Mouse (Mus musculus) urinary bladder, postnatal 10 days (tissue): ENCODE measurements around the gene Thsd4.

Experiments used
- DNase-seq: peaks from one replicate; pipeline ENCODE4 v3.0.0; 2022; ENCODE audit warnings: low spot score

Gene Thsd4

DNA sequence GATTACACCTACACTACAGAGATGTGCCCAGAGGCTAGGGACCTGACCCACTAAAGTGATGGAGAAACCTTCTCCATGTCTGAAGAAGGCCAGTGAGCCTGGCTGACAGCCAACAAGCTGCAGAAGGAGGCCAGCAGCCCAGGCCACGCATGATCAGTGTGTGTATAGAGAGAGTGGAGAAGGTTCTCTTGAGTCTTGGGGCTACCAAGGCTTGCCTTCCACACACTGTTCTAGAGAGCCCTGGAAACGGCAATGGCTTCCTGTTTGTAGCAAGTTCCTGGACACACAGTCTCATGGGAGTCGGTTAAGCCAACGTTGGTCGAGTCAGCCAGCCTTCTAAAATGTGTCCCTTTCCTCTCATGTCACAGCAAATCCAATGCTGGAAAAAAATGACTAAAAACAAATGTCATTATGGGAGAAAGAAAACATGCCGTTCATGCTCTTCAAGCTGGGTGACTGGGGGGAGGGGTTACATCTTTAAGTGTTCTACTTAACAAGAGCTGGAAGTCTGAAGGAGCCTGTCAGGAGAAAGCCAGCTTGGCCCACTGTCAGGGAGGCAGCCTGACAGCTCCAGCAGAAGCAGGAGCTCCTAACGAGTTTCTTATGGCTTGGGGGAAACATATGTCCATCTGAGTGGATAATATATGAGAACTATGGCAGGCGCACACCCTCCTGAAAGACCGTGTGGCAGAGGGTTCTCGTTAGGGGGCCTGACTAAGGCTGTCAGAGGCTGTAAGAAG is 257.1 kb downstream of the Thsd4 start:
- no peak for DNase-seq

DNA sequence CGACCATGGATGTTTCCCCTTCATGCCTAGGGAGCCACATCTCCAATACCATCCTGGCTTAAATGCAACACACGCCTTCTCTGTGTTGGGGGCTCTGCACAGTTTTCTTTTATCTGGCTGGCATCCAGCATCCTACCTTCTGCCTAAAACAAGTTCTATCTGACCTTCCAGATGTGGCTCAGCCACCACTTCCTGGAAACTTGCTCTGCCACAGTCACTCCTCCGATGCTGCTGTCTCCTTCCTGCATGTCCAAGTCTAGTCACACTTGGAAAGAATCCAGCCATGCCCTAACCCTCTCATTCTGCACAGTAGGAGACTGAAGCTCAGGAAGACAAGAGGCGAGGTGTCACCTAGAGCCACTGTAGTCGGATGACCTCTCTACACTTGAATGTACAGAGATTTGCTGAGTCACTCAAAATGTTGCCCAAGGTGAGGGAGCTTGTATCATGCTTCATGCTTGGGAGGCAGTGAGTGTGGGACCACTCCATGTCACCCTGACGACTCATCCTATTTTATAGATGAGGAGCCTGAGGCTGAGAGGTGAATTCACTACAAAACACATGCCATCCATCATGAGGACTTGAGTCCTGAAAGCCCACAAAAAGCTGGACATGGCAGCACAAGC is 259.2 kb downstream of the Thsd4 start:
- DNase-seq: no peak

GRCm38 (mm10) chr9:60259626-60260025 is 262.2 kb downstream of the Thsd4 start:
- no peak for DNase-seq

- DNase-seq: no peak
Measured at GRCm38 (mm10) chr9:60251765-60252164, 270.1 kb downstream of the Thsd4 start.

DNA sequence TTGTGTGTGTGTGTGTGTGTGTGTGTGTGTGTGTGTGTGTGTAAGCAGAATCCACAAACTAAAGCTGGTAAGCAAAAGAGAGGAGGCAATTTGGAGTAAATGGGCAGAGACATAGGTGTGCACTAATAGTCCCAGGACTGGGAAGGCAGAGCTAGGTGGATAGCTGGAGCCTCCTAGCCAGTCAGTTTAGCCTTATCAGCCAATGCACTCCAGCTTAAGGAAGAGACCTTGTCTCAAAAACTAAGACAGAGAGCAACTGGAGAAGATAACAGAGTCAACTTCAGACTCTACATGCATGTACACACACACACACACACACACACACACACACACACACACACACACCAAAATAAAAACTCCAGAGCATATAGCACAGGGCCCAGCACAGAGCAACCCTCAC is 271.4 kb downstream of the Thsd4 start:
- no peak for DNase-seq

DNA sequence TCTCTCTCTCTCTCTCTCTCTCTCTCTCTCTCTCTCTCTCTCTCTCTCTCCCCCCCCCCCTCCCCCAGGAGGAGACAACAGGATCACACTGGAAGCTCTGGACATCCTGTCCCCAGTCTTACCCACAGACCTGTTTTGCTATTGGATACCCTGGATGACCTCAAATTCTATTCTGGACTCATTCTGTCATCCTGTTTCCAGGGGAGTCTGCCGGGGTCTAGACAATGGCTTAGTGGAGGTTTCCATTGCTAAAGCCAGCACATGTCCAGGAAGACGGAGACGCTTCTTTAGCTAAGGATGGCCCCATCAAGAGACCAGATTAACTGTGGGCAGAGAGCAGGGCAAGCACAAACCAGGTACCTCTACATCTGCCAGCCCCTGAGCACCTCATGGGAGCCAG is 273.8 kb downstream of the Thsd4 start:
- DNase-seq: no peak

DNA sequence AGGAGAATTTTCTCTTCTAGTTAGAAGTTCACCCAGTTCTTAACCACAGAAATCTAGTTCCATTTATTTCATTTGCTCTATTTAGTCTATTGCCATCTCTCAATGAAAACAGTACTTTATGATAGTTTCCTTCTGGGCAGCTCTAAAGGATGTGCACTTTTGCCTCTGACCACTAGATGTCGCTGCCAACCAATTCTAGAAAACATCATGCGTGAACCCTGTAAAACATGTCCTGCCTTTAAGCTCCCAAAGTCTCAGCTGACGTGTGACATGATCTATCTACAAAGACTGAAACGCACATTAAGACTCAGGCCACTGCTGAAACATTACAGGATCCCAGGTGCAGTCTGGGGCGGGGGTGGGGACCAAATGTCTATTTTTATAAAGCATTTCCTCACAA is 276.9 kb downstream of the Thsd4 start:
- DNase-seq: no peak

GRCm38 (mm10) chr9:60243503-60243902 is 278.3 kb downstream of the Thsd4 start:
- DNase-seq: no peak

- DNase-seq: no peak
Measured at GRCm38 (mm10) chr9:60237667-60238066, 284.2 kb downstream of the Thsd4 start.

DNA sequence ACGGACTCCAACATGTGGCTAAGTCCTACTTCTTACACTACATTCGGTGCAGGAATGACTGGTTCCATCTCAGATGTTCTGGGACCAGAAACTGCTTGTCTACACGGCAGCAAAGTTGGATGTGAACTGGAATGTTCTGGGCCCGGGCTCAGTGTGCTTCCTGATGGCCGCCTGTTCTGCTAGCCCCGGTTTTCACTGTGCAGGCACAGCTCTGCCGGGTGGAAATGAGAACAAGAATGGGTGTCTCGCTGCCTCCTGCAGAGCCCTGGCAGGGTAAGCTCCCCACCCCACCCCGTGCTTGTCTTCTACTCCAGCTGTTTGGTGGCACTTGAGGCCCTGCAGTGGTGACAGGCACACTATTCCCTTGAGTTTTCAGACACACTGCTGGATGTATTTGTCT is 285.7 kb downstream of the Thsd4 start:
- DNase-seq: no peak

GRCm38 (mm10) chr9:60234233-60235115 is 287.4 kb downstream of the Thsd4 start:
- no peak for DNase-seq

DNA sequence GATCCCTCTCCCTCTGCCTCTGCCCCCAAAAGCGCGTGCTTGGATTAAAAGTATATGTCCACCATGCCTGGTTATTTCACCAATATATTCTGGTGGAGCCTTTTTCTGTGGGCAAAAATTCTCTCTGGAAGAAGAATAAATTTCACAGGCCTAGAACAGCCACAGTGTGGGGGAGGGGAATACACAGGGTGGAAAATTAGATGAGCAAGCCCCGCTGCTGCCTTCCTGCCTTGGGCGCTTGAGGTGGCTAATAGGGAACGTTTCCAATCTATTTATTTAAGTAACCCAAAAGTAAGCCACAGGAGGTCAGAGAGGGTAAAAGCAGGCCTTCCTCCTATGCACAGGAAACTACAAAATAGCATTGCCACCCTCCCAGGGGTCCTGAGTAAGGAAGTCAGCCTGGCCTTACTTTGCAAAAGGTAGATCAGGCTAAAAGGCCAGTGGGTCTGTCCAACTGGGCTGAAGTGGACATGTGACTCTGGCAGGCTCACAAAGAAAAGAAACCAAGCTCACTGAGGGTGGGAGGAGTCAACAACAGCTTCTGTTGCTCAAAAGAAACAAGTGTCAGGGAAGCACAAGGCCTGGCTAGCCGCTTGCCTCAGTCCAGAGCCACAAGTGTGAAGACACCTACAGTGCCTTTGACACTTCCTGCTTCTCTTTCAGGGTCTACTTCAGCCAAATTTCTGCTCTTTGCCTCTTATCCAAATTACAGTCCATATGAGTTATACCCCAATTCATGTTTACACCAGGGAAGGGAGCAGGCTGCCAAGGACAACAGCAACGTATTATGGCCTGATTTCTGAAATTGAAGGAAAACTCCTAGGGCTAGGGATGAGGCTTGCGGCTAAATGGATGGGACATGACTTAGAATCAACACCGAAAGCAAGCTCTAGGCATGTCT is 289.6 kb downstream of the Thsd4 start:
- DNase-seq: no peak

DNA sequence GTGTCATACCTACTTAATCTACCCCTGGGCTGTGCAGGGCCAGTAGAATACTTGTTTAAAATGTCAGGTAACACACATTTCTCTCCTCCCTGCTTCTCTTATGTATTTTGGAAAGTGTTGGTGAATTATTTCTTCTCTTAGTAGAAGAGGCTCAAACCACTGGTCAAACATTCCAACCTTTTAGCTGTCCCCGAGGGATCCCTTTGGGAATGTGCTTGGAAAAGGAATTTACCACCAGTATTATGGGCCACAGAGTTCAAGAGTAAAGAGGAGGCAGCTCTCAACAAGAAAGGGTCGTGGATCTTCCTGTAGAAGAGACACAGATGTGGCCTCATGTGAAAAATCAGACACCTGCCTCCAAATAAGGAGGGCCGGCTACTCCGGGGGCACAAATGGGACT is 292.4 kb downstream of the Thsd4 start:
- DNase-seq: no peak

DNA sequence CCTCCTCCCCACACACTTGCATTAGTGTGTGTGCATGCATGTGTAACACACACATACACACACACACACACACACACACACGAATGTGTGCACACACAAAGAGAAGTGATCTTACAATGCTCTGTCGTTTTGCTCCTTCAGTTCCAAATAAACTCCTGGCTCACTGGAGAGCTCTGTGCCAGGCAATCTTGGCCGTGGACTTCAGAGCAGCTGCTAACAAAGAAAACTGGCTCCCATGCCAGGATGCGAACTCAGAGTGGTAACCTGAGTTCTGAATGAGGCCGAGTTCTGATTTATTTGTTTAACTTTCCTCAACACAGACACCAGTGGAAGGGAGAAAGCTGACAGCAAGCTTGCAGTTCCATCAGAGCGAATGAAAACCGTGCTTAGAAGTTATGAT is 294.1 kb downstream of the Thsd4 start:
- no peak for DNase-seq

DNA sequence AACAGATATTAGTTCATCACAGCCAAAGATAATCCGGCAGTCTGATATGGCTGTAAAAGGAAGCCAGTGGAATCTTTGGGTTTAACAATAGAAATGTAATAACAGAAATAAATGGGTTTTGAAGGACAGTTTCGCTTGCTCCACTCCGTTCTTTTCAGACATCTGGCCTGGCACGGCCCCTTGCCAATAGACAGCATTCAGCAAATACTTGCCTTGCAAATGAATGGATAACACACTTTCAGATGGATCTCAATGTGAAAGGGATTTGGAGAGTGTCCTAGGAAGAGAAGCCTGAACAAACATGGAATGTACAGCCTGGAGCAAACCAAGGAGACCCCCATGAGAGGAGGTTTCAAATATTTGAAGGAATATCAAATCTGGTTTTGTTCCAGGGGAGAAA is 295.2 kb downstream of the Thsd4 start:
- DNase-seq: no peak

DNA sequence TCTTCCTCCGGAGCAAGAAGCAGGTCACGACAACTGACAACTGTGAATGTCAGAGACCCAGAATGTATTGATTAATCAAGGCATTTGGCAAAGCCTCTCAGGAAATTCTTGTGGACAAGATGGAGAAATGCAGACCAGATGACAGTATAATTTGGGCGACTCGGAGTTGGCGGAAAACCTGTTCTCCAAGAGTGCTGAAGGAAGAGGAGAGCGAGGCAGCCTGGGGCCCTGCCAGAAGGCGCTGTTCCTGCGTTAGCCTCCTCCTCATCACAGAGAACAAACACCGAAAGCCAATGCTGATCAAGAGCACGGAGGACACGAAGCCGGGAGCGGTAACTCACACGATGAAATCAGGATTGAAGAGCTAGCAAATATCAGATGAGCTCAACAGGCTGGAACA is 295.7 kb downstream of the Thsd4 start:
- DNase-seq: no peak

GRCm38 (mm10) chr9:60225453-60225852 is 296.4 kb downstream of the Thsd4 start:
- DNase-seq: no peak

GRCm38 (mm10) chr9:60224039-60224695 is 297.7 kb downstream of the Thsd4 start:
- no peak for DNase-seq

GRCm38 (mm10) chr9:60220431-60220830 is 301.4 kb downstream of the Thsd4 start:
- no peak for DNase-seq

DNA sequence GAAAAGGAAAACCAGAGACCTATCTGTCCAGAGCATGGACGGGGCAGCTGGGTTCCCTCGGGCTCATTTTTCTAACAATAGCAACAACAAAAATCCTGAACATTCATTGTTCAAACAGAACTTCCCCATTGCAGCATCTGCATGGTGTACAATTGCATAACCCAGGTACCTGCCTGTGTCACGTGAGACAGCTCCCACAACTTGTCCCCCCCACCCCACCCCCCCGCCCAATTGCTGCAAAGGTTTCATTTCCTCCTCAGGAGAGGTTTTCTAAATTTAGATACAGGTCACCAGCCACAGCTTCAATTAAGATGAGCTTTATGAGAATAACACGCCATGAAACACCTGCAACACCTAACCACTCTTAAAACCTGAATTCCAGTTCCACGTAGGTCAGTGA is 303.4 kb downstream of the Thsd4 start:
- no peak for DNase-seq

GRCm38 (mm10) chr9:60216029-60216428 is 305.8 kb downstream of the Thsd4 start:
- DNase-seq: no peak
